Mouse (Mus musculus): ENCODE measurements at regions not wholly inside any gene's neighbourhood (a gene's known extent, or its start where the extent isn't known, plus 50 kb on each side); places are given as distances from the start of the nearest gene placed in this dataset.

- ATAC-seq (replicated peaks; ENCODE audit: insufficient number of reproducible peaks, low FRiP score, low TSS enrichment, poor library complexity, severe bottlenecking) = no peak
Observed at GRCm38 (mm10) chr9:61159159-61159558, 213.0 kb upstream of the Tle3 start.

- no peak for ATAC-seq (replicated peaks; ENCODE audit: insufficient number of reproducible peaks, low FRiP score, low TSS enrichment, poor library complexity, severe bottlenecking)
Observed at GRCm38 (mm10) chr9:61159616-61160015, 212.6 kb upstream of the Tle3 start.

DNA sequence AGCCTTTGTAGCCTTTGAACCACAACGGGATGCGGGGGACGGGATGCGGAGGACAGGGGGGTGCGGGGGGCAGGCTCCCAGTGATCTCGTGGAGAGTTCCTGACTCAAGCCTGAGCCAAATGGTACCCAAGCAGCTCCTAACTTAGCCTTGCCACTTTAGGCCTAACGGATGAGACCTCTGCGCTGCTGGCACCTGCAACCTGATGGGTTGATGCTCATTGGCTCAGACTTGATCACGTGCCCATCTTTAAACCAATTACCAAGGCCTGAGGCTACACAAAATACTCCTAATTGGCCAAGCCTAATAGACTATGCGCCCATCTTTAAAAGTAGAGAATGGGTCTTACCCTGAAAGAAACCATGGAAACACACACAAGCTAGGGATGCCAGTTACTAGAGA is 209.3 kb upstream of the Tle3 start:
- no peak for ATAC-seq (replicated peaks; ENCODE audit: insufficient number of reproducible peaks, low FRiP score, low TSS enrichment, poor library complexity, severe bottlenecking)

GRCm38 (mm10) chr9:61163671-61164288 is 208.4 kb upstream of the Tle3 start:
- no peak for ATAC-seq (replicated peaks; ENCODE audit: insufficient number of reproducible peaks, low FRiP score, low TSS enrichment, poor library complexity, severe bottlenecking)

DNA sequence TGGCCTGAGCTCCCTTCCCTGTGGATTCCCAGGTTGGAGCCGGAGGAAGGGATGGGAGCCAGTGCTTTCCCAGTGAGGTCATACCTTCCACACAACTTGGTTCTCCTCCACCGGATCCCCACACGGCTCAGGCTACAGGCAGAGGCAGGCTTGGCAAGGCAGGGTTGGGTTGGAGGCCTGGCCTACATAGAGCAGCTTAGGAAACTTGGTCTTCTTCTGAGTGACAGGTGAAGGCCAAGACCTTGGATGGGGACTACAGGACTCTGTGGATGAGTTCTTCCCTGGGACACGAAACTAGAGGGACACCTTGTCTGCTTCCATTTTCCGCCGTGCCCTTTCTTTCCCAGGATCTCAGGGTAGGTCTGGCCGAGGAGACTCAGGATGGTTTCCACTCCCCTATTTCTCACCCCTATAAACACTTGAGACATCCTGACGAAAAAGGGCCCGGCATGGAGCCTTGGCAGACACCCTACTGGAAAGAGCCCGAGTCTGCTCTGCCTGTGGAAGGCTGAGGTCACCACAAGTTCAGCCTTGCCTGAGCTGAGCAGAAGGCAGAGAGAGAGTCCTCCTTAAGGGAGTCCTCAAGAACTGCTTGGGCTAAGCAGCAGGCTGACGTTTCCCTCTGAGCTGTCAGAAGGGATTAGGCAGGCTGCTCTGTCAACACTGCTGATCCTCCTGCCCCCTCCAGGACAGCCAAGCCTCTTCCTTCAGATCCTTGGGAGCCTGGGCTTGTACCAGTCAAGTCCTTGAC is 207.5 kb upstream of the Tle3 start:
- ATAC-seq (replicated peaks; ENCODE audit: insufficient number of reproducible peaks, low FRiP score, low TSS enrichment, poor library complexity, severe bottlenecking) = no peak

DNA sequence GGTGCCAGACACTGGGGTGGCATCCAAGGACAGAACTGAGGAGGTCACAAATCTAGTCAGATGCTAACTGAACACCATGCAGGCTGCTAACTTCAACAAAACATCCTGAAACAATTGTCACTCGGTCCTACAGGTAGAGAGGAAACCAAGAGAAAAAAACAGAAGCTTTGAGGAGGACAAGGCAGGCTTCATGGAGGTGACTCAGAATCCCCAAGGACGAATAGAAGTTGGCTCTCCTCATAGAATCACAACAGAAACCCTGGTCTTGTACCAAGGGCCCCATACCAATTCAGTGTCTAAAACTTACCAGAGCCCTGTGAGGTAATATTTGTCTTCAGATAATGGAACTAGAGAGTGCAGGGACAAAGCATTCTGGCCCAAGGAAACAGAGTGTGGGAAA is 206.1 kb upstream of the Tle3 start:
- no peak for ATAC-seq (replicated peaks; ENCODE audit: insufficient number of reproducible peaks, low FRiP score, low TSS enrichment, poor library complexity, severe bottlenecking)

DNA sequence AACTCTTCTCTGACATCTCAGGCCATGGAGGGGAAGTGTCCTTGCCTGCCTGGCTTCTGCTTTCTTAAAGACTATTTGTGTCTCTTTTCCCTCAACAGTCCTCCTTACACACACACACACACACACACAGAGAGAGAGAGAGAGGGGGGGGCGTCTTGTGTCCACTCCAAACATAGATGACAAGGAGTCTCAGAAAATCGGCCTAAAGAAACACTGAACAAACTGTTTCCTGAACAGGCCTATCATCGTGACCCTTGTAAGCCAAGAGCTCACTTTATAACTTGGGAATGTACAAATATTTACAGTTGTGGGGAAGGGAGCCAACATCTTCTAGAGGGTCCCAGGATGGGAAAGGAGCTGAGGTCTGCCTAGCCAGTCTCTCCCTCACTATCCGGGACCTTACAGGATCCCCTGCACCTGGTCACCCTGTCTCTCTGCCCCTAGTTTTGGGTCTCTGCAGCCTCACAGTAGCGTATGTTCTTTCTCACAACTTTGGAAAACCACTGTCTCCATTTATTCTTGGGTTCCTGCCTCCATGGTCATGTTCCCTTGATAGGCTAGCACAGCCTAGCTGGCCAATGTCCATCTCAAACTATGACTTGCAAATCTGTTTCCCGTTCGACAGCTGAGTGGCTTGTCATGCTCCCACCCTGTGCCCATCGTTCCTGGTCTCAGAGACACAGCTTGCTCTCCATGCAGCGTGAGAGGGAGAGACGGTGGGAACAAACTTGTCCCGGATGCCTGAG is 204.9 kb upstream of the Tle3 start:
- ATAC-seq (replicated peaks; ENCODE audit: insufficient number of reproducible peaks, low FRiP score, low TSS enrichment, poor library complexity, severe bottlenecking) = no peak

DNA sequence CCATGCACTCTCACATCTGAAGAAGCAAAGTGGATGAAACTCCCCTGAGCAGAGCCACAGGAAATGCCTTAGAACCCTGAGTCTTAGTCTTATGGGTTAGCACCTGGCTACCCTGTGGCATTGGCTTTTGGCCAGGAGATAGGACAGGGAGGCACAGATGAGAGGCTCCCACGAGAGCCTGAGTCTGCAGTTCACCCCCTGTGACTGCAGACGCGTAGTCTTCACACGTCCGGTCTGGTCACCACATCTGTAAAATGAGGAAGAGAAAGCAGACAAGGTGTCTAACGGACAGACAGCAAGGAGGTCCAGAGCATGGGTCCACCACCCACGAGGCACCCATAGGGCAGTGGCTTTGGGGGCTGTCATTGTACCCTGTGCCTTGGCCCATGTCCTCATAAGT is 203.2 kb upstream of the Tle3 start:
- ATAC-seq (replicated peaks; ENCODE audit: insufficient number of reproducible peaks, low FRiP score, low TSS enrichment, poor library complexity, severe bottlenecking) = peak; percentile 55; the same call in 1 of the 2 replicates

GRCm38 (mm10) chr9:61169506-61170090 is 202.6 kb upstream of the Tle3 start:
- ATAC-seq (replicated peaks; ENCODE audit: insufficient number of reproducible peaks, low FRiP score, low TSS enrichment, poor library complexity, severe bottlenecking) = no peak

GRCm38 (mm10) chr9:61170921-61171320 is 201.2 kb upstream of the Tle3 start:
- no peak for ATAC-seq (replicated peaks; ENCODE audit: insufficient number of reproducible peaks, low FRiP score, low TSS enrichment, poor library complexity, severe bottlenecking)

- no peak for ATAC-seq (replicated peaks; ENCODE audit: insufficient number of reproducible peaks, low FRiP score, low TSS enrichment, poor library complexity, severe bottlenecking)
Observed at GRCm38 (mm10) chr9:61172421-61172820, 199.7 kb upstream of the Tle3 start.

- ATAC-seq (replicated peaks; ENCODE audit: insufficient number of reproducible peaks, low FRiP score, low TSS enrichment, poor library complexity, severe bottlenecking) = no peak
Observed at GRCm38 (mm10) chr9:61173548-61173947, 198.6 kb upstream of the Tle3 start.

- no peak for ATAC-seq (replicated peaks; ENCODE audit: insufficient number of reproducible peaks, low FRiP score, low TSS enrichment, poor library complexity, severe bottlenecking)
Observed at GRCm38 (mm10) chr9:61175381-61175780, 196.8 kb upstream of the Tle3 start.

GRCm38 (mm10) chr9:61176856-61177255 is 195.3 kb upstream of the Tle3 start:
- ATAC-seq (replicated peaks; ENCODE audit: insufficient number of reproducible peaks, low FRiP score, low TSS enrichment, poor library complexity, severe bottlenecking) = no peak

DNA sequence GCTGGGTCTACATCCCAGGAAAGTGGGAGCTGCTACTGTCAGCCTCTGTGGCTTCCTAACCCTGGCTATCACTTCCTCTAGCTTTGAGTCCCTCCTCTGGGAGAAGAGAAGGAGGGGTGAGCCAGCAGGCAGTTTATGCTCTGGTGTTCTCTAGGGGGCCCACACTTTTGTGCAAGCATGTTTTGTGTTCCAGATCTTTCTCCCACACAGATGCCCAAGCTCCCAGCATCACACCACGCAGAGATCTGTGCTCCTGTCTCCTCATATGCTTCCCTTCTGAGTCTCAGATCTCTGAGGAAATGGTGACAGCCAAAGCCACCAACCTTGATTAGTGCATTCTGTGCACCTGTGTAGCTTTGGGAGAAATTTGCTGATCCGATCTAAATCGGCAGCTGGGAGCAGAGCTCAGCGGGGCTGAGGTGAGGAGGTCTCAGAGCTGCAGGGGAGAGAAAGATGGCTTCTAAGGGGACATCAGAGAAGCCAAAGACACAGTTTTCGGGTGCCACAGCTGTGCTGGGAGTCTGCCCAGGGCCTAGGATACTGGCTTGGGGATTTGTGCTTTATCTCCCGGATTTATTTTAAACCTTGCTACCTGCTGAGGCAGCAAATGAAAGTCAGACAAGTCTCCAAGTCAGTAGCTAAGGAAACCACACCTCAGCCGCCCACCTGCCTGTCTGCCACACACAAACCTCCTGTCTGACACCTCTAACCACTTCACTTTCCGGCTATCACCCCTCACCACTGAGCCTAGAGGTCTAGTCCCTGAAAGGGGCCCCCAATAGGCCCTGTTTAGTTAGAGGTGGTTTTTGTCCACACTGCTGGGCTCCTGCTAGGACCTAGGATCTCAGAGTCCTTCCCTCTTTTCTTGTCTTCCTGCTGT is 185.4 kb upstream of the Tle3 start:
- no peak for ATAC-seq (replicated peaks; ENCODE audit: insufficient number of reproducible peaks, low FRiP score, low TSS enrichment, poor library complexity, severe bottlenecking)

DNA sequence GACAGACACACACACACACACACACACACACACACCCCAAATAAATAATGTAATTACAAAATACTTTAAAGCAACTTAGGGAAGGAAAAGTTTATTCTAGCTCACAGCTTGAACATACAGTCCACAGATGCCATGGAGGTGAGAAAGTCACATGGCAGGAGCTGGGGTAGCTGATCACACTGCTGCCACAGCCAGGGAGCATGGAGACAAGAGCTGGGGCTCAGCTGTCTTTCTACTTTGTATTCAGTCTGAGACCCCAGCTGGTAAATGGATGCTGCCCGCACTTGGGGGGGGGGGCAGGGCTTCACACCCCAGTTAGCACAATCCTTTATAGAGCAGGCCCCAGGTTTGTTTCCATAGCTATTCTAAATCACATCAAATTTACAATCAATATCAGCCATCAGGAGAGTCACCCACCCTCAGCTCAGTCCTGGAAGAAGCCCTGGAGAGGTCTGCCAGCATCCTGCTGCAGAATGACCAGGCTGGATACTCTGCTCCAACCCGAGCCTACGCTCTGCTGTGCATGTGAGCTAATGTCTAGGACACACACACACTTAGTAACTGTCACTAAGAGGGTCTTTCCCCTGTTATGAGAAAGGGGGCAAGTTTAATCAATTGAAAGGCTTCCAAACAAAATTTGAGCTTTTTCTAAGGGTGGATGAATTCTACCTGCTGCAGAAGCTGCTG is 184.3 kb upstream of the Tle3 start:
- ATAC-seq (replicated peaks; ENCODE audit: insufficient number of reproducible peaks, low FRiP score, low TSS enrichment, poor library complexity, severe bottlenecking) = no peak

DNA sequence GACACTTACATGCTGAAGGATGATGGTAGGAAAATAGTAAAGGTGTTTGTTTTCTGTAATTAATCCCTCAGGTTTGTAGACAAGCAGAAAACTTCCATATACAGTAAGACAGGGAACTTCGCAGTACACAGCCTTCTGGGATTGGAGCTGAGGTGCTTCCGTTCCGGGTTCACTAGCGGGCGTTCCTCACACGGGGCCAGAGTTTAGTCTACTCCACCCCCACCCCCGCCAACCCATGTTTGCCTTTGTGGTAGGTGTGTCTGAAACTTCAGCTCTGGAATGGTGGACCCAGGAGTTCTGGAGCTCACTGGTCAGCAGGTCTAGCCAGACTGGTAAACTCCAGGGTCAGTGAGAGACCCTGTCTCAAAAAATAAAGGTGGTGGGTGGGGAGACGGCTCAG is 182.9 kb upstream of the Tle3 start:
- no peak for ATAC-seq (replicated peaks; ENCODE audit: insufficient number of reproducible peaks, low FRiP score, low TSS enrichment, poor library complexity, severe bottlenecking)

DNA sequence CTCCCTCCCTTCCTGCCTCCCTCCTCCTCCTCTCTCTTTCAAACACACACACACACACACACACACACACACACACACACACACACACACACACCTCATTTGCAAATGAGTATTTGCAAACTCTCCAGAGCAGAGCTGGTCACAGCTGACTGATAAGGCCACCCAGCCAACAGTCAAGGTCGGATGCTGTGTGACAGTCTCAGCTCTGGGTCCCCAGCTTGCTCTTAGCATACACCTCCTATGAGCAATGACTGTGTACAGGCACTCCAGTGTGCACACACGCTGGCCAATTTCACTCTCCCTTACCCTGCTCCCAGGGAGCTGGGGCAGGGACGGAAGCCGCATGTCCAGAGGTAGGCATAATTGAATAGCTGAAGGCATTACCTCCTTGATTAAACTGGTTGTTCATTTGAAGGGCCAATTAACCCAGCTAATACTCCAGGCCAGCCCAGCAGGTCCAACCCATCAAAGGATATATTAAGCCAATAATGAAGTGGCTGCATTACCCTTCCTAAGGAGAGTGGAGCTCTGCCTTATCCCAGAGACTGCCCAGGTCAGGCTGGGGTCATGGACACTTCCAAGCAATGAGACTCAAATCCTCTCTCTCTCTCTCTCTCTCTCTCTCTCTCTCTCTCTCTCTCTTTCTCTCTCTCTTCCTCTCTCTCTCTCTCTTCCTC is 173.0 kb upstream of the Tle3 start:
- no peak for ATAC-seq (replicated peaks; ENCODE audit: insufficient number of reproducible peaks, low FRiP score, low TSS enrichment, poor library complexity, severe bottlenecking)

Measured in monocyte, adult 5-6 weeks (primary cell).